Mouse (Mus musculus) MN1 (cell line): ENCODE data around the gene Angptl3.

Experiments used
- DNase-seq: peaks from one replicate; pipeline ENCODE4 v3.0.0-alpha.2; 2016; ENCODE audit warnings: low spot score

Angptl3 gene

DNA sequence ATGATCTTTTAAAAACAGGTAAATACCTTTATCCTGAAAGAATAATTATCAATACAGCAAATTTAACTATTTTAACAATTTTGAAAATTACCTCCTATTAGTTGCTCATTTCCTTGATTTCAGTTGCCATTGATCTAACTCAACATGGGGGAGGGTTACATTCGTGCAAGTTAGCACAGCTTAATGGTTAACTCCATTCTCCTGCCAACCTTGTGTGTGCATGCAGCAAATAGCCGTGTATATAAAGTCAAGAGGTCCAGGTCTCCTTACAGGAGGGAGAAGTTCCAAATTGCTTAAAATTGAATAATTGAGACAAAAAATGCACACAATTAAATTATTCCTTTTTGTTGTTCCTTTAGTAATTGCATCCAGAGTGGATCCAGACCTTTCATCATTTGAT, at the start of gene Angptl3:
Gene Angptl3, plus strand, starts transcription at position 269 of the 400 bp plus-strand sequence.
- peak; percentile 7 for DNase-seq

DNA sequence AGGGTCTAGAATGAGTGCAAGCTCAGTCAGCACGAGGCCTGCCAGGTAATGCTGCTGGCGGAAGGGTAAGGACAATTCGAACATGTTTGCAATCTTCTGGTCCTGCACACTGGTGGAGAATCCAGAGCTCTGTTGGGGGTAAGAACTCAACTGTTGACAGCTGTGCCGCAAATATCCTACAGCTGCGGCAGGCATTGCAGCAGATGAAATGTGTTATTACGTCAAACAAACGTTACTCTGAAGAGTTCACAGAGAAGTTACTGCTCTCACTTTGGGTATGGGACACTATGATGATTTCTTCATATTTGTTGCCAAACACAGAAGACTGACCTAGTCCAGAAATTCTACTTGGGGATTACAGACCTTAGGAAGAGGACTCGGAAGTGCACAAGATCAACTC, 46.1 kb upstream of the Angptl3 start:
- DNase-seq = no peak

DNA sequence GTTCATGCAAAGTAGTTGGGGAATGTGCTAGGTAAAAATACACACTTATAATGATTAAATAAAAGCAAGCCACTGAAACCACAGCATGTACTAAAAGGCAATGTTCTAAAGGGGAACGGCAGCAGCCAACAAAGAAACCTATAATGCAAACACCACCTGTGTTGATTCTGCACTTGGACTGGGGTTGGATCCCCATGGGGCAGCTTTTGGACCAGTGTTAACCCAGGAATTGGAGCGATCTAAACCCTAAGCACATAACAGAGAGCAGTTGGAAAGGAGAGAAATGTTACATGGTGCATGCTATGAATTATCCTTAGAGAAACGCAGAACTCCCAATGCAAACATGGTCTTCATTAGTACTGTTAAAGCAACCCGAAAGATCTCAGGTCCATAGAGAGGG, 37.3 kb upstream of the Angptl3 start:
- DNase-seq = no peak

DNA sequence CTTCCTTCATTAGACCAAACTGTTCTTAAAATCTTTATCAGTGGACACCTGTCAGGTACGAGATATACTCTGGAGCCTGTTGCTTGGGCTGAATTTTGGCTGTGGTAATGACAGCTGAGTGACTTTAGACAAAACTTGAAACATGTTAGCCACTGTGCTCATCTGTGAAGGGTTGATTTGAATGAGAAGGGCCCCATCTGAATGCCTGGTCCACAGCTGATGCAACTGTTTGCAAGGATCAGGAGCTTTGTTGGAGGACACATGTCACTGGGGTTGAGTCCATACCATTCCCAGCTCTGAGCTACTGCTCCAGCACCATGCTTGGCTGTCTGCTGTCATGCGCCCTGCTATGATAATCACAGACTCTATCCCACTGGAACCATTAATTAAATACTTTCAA, 25.2 kb upstream of the Angptl3 start:
- DNase-seq = peak; percentile 33

DNA sequence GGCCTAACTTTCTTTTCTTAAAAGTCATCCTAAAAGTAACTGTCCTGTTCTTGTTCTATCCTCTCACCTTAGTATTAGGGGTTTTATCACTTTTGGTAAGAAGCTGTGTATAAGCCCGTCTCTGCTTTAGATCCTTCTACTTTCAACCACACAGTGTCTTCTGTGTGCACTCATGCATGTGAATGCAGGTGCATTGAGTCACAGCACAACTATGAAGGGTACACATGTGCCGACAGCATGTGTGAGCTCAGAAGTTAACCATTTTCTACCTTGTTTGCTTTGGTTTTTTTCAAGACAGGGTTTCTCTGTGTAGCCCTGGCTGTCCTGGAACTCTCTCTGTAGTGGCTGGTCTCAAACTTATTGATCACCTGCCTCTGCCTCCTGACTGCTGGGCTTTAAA, 24.4 kb upstream of the Angptl3 start:
- DNase-seq = no peak

DNA sequence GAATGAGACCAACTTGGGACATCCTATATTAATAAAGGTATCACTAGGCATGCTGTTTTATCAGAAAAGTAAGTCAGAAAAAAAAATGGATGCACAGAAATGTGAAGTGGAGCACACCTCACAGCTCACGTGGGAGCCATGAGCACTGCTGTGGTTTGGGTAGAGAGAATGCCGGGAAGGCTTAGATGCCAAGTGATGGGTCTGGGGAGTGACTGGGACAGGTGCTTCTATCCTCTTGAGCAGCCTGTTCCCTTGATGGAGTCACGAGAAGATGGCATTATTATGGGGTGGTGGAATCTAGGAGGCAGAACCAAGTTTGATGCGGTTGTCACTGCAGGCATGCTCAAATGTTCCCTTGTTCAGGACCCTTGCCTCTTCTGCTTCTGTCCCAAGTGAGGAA, 19.7 kb upstream of the Angptl3 start:
- DNase-seq = no peak

DNA sequence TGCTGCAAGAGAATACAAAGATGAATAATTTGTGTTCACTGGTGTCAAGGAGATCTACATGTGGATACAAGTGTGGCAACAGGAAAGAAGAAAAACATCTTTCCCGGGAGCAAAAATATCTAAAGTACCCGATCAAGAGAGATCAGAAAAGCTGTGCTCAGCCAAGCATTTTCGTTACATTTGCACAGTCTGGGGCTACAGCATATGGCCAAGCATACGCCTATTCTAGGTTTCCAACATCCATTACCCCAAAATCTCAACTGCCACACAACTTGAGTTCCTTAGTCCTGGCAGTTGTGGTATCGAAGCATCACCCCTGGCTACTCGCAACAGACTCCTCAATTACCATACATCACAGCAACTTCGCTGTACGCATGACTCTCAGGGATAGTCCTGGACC, 8.5 kb upstream of the Angptl3 start:
- DNase-seq = no peak

DNA sequence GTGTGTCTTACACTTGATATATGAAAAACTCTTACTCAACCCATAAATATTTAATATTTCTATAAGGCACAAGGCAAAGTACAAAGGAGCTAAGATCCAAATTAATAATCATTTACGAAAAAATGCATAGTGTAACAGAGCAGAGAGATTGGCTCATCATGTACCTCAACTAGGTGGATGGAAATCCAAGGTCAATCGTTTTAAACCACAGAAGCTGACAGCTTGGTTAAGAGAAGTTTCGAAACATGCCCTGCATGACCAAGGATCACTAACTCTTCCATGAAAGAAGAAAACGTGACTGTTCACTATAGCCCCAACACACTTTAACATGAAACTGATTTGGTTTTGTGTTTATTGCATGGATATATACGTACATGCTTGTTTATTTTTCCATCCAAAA, 2.4 kb upstream of the Angptl3 start:
- DNase-seq = no peak

DNA sequence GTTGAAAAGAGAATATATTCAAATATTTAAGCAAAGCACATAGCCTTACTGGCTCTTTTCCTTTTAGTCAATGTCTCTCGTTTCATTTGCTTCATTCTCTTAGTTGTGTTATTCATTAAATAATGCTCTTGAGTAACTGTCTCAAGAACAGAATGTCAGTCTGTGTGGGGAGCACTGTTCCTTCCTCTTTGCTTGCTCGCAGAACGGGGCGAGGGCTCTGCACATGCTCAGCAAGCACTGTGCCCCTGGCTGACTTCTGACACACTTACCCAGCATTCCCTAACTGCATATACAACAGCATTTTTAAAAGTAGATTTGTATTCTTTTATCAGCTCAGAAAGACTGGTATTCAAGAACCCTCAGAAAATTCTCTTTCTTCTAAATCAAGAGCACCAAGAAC, 2.2 kb downstream of the Angptl3 start:
- no peak for DNase-seq

DNA sequence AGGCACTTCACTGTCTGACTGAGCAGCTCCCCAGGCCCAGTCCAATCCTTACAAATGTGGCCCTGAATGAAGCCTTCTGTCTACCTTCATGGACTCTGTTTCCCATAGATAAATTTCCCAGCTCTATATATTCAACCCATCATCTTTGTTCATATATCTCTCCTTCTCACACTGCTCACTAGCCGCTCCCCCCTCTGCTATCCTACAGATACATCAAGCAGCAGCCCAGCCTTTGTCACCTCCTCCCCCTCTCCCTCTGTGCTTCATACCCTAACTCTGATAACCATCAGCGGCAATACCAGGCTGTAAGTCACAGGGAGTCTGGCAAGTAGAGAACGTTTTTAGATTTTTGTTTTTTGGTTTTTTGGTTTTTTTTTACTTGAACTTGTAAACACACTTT, 14.1 kb downstream of the Angptl3 start:
- no peak for DNase-seq

DNA sequence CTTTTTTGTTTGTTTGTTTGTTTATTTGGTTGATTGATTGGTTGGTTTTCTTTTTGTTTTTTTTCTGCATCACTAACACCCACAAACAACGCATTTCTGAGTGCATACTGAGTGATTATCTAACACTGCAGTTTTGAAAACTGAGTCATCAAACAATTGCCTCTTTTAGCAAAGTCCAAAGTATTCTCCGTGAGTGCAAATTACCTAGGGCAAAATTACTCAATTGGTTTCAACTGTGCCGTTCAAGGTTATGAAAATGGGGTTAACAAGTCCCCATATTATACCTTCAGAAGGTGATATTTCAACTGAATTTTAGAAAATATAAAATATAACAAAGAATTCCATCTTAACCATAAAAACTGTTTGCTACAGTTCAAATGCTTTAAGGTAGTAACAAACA, 15.7 kb downstream of the Angptl3 start:
- DNase-seq = no peak

DNA sequence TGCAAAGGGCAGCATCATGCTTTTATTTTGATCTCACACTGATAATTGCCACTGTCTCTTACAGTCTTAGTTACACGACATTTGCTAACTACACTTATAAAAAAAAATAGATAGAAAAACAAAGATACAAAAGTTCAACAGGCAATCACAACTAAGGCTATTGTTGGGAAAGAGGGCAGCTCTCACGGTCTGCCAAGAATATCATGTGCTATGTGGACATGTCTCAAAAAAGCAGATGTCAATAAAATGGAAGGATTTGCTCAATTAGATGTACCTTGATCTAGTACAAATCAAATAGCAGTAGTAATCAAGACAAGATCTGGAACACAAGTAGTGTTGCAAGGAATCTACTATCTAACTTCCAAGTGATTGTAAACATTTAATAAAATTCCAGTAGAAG, 17.8 kb downstream of the Angptl3 start:
- no peak for DNase-seq

DNA sequence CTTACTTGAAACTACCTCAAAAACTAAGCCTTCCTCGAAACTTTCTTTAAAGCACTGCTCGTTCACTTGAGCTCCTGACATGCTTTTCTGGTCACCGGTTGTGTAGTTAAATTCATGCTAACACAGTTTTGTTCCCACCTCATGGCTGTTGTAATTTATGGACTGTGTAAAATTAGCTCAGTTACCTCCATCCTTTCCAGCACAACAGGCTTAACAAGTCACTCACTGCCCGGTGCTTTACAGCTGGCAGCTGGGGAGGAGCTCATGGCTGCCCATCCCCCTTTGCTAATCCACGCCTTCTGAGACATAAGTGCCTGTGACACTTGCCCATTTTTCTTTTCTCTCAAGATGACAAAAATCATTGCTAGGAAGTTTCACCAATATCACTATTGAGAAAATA, 33.8 kb downstream of the Angptl3 start:
- DNase-seq = no peak

DNA sequence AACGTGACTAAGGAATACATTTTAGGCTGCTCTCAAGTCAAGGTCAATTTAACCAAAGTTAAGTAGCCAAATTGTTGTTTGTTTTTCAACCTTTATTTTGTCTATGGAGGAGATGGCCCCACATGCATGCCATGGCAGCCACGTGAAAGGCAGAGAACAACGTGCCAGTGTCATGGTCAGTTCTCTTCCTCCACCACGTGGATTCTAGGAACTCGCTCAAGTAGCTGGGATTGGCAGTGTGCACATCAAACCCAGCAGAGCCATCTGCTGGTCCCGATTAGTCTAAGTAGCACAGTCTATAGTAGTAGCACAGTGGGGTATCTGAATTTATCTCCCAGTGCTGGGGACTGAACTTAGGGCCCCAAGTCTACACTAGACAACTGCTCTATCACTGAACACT, 38.1 kb downstream of the Angptl3 start:
- no peak for DNase-seq

DNA sequence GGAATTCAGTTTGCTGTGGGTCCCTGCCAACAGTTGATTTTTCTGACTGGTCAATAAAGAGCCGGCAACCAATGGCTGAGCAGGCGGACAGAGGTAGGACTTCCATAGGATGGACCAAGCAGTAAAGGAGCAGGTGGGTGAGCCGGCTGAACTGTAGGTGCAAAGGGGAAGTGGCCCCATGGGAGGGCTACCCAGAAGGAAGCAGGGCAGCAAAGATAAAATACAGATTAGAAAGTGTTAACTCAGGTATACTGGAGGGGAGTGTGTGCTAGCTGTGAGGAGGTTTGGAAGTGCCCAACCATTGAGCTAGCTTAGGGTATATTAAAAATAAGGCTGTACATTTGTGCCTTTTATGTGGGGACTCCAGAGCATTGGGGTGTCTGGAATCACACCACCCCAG, 47.3 kb downstream of the Angptl3 start:
- no peak for DNase-seq

DNA sequence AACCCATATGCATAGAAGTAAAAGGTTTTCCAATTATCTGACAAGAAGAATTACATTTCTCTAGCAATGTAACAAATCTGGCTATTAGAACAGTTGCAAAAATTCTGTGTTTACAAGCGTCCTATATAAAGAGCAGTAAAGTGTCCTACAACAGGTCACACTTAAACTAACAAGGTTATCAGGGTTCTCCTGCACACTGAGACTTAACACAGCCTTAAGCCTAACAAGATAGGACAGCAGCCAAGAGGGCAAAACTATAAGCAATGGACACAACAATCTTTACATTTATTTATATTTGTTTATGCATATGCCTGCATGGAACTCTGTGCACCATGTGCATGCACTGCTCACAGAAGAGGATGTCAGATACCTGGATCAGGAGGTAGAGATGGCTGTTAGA, 50.4 kb downstream of the Angptl3 start:
- DNase-seq = no peak

DNA sequence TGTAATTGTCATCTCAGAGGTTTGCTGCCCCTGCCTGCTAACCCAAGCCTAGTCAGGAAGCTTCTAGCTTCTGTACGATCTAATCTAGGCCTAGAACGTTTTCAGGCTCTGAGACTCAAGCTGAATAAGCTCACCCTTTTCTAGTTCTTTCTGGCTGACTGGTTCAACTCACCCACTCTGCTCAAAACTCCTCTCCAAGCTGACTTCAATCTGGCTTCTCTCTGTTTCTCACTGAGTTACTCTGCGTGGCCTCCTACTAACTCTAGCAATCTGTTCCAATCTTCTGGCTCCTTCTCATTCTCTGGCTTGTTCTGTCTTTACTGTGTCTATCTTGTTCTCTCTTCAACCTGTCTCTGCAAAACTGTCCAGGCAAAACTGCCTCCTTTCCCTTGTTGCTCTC, 53.1 kb downstream of the Angptl3 start:
- DNase-seq = no peak

DNA sequence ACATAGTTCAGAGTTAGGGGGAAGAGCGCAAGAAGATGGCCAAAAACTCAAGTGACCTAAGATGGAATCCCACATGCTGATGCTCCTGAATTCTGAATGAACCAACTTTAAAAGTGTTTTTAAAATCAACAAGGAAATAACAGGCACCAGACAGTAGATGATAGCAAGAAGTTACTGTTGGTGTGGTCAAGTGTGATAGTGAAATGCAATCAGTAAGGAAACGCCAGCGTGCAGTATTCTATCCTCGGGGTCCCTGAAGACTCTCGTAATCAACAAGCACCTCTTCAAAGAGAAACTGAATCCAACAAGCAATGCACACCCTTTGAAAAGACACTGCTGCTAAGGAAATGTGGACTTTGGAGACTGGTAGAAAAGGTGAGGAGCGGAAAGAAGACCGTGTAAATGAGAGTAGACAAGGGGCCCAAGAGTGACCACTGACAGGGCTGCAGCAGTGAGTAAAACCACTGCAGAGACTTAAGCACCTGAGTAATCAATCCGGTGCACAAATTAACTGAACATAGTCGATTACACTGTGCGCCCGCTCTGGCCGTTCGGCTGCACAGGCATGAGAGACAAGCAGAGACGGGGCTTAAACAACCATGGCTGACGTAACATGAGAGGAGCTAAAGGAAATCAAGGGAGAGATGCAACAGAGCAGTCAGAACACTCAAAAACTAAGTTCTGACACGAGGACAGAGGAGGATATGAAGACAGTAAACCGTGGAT, 57.2 kb downstream of the Angptl3 start:
- no peak for DNase-seq

DNA sequence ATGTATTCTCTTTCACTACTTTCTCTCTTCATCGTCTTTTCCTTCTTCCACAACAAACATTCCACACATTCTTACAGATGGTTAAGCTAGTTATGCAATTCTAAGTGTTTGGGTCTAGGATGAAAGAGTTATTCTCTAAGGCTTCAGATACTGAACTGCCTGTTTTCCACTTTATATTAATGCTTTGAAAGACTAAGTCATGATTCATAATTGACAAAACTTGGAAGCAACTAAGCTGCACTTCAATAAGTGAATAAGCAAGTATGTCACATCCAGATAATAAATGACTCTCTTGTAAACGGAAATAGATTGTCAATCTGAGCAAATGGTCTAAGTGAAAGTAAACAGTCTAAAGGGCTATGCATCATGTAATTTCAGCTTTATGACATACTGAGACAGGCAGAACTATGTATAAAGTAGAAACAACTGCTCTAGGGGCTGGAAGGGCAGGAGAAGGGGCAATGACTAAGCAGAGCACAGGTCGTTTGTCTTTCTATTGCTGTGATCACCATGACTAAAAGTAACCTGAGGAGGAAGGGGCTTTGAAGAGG, 60.5 kb downstream of the Angptl3 start:
- DNase-seq = no peak

DNA sequence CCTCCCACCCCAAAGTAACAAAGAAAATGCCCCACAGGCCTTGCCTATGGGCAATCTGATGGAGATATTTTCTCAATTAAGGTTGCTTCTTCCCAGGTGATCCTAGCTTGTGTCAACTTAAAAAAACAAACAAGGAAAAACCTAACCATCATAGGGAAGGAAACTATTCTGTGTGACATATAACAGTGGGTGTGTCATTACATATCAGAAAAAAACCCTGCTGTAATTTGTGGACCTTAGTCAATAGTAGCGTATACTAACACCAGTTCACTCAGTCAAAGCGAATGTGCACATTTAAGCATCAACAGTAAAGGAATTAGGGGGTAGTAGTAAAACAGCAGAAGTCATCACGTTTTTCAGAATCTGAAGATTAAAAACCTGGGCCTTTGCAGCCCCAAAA, 61.0 kb downstream of the Angptl3 start:
- DNase-seq = no peak
